Mouse (Mus musculus) myocyte (in vitro differentiated cells): ENCODE data around the gene Cap2. TPM values are rescaled to one million over a fixed set of nuclear protein-coding genes. Genes with fewer than 3 reads are reported as not detected.

Source experiments
- H3K27me3 ChIP-seq: one replicate; pipeline ENCODE4 v1.6.1; 2011; ENCODE audit not compliant: control insufficient read depth, insufficient read depth, insufficient read length
- H3K36me3 ChIP-seq: one replicate; pipeline ENCODE4 v1.6.1; 2011; ENCODE audit not compliant: control insufficient read depth, insufficient read depth
- H3K4me2 ChIP-seq: one replicate; pipeline ENCODE4 v1.6.1; 2011; ENCODE audit warnings: low read depth, control low read depth
- H3K4me3 ChIP-seq: one replicate; pipeline ENCODE4 v1.5.1; 2011; ENCODE audit warnings: mild to moderate bottlenecking, control low read depth, moderate library complexity
- H3K79me2 ChIP-seq: one replicate; pipeline ENCODE4 v1.6.1; 2011; ENCODE audit not compliant: control insufficient read depth, insufficient read depth
- H3ac ChIP-seq: one replicate; pipeline ENCODE4 v1.6.1; 2011; ENCODE audit not compliant: control insufficient read depth, insufficient read length
- CEBPB ChIP-seq: IDR thresholded peaks from 2 replicates; pipeline ENCODE4 v1.6.1; 2011; ENCODE audit warnings: mild to moderate bottlenecking, moderate library complexity; ENCODE audit not compliant: poor library complexity, insufficient read depth, severe bottlenecking
- E2F4 ChIP-seq: IDR thresholded peaks from one replicate; pipeline ENCODE4 v1.6.1; 2011; ENCODE audit warnings: mild to moderate bottlenecking, control low read depth, moderate library complexity; ENCODE audit not compliant: insufficient read depth
- MAX ChIP-seq: IDR thresholded peaks from one replicate; pipeline ENCODE4 v1.6.1; 2011; ENCODE audit warnings: low read depth, mild to moderate bottlenecking, control low read depth
- MYOD1 ChIP-seq, 3 experiments: IDR thresholded peaks; one replicate each; pipeline ENCODE4 v1.6.1; 2011; ENCODE audit warnings: control low read depth in 2 of 3, low read depth in 2 of 3, mild to moderate bottlenecking in 2 of 3, moderate library complexity in 1 of 3; ENCODE audit not compliant: insufficient read length in 2 of 3, control insufficient read depth in 1 of 3
- MYOG ChIP-seq, 3 experiments: IDR thresholded peaks; one replicate each; pipeline ENCODE4 v1.6.1; 2011; ENCODE audit warnings: control low read depth in 2 of 3, low read depth in 2 of 3, mild to moderate bottlenecking in 2 of 3; ENCODE audit not compliant: insufficient read length in 2 of 3, control insufficient read depth in 1 of 3, insufficient read depth in 1 of 3
- POLR2A ChIP-seq: IDR thresholded peaks from one replicate; pipeline ENCODE4 v1.6.1; 2011; ENCODE audit warnings: low read depth, mild to moderate bottlenecking, control low read depth, moderate library complexity; ENCODE audit not compliant: insufficient read length
- POLR2AphosphoS2 ChIP-seq: IDR thresholded peaks from one replicate; pipeline ENCODE4 v1.6.1; 2011; ENCODE audit warnings: low read depth, control low read depth; ENCODE audit not compliant: insufficient read length
- REST ChIP-seq: IDR thresholded peaks from one replicate; pipeline ENCODE4 v1.6.1; 2011; ENCODE audit warnings: mild to moderate bottlenecking, control low read depth, moderate library complexity; ENCODE audit not compliant: insufficient read depth, insufficient read length
- SRF ChIP-seq: IDR thresholded peaks from one replicate; pipeline ENCODE4 v1.6.1; 2011; ENCODE audit warnings: low read depth; ENCODE audit not compliant: control insufficient read depth, insufficient read length
- TCF12 ChIP-seq: IDR thresholded peaks from one replicate; pipeline ENCODE4 v1.6.1; 2011; ENCODE audit warnings: mild to moderate bottlenecking, control low read depth; ENCODE audit not compliant: poor library complexity, insufficient read depth, severe bottlenecking
- TCF3 ChIP-seq: IDR thresholded peaks from one replicate; pipeline ENCODE4 v1.6.1; 2011; ENCODE audit warnings: low read depth, control low read depth; ENCODE audit not compliant: insufficient read length
- USF1 ChIP-seq: IDR thresholded peaks from one replicate; pipeline ENCODE4 v1.6.1; 2011; ENCODE audit warnings: low read depth, mild to moderate bottlenecking, control low read depth, moderate library complexity
- polyA plus RNA-seq: library from polyadenylated mRNA; unstranded; fragments of >200 nt; fragmentation: generic; extraction: Trizol; gene quantifications from one replicate; pipeline ENCODE4 v1.2.1, GENCODE M21; 2012; ENCODE audit warnings: missing spikeins

Gene Cap2
- polyA plus RNA-seq, 1 experiment: 47.4 TPM

- H3ac ChIP-seq: no peak overlapping the region
- no peak for TF ChIP-seq TCF12
- no peak for TF ChIP-seq POLR2AphosphoS2
- no peak for TF ChIP-seq MYOD1 (IDR thresholded peaks at IDR 0.05; ENCODE audit: control insufficient read depth in 1 of 3, insufficient read length in 2 of 3, low read depth in 2 of 3)
- no peak for TF ChIP-seq E2F4
- no peak for TF ChIP-seq MAX
- no peak for TF ChIP-seq SRF
- no peak for TF ChIP-seq TCF3
- no peak for TF ChIP-seq USF1
- TF ChIP-seq CEBPB: no peak
- TF ChIP-seq MYOG (IDR thresholded peaks at IDR 0.05; ENCODE audit: control insufficient read depth in 1 of 3, insufficient read depth in 1 of 3, insufficient read length in 2 of 3, low read depth in 2 of 3): no peak
- no peak for TF ChIP-seq REST
- TF ChIP-seq POLR2A: no peak
- H3K4me3 ChIP-seq: no peak overlapping the region
Measured at GRCm38 (mm10) chr13:46584860-46585259, 83.2 kb downstream of the Cap2 start.

GRCm38 (mm10) chr13:46587717-46588289 lies 86.2 kb downstream of the Cap2 start:
- Histone ChIP-seq H3K36me3 (no peaks in the 10 kb centered on the region), H3K27me3 (no peaks in the 10 kb centered on the region), H3ac (no peak overlapping the region), H3K4me2 (no peak overlapping the region), H3K79me2 (no peaks in the 10 kb centered on the region), H3K4me3 (no peak overlapping the region)
- TF ChIP-seq POLR2AphosphoS2 (no peak), MYOD1 (IDR thresholded peaks at IDR 0.05; ENCODE audit: control insufficient read depth in 1 of 3, insufficient read length in 2 of 3, low read depth in 2 of 3) (no peak), MYOG (IDR thresholded peaks at IDR 0.05; ENCODE audit: control insufficient read depth in 1 of 3, insufficient read depth in 1 of 3, insufficient read length in 2 of 3, low read depth in 2 of 3) (no peak), TCF12 (no peak), E2F4 (no peak), TCF3 (no peak)

More at GRCm38 (mm10) chr13:46584860-46585259, 83.2 kb downstream of the Cap2 start:
- Histone ChIP-seq H3K36me3 (no peaks in the 10 kb centered on the region), H3K27me3 (no peaks in the 10 kb centered on the region), H3K79me2 (no peaks in the 10 kb centered on the region), H3K4me2 (no peak overlapping the region)

DNA sequence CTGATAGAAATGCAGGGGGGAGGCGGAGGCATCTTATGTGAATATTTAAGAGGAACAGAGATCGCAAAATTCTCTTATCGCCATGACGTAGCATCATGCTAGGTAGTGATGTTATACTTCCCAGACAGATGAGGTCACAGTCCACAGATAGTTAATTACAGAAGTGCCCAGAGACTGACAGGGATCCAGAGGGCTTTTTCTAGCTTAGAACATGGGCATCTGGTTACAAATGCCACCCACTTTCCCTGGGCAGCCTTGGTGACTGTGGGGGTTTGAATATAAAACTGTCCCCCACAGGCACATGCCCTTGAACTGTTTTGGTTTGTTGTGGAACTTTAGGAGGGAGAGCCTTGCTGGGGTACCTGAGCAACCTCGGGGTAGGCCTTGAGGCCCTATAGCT lies 87.0 kb downstream of the Cap2 start:
- H3K27me3 ChIP-seq: no peaks in the 10 kb centered on the region
- TF ChIP-seq POLR2A: no peak
- peak overlapping the region; percentile 2 for H3K4me2 ChIP-seq
- H3K4me3 ChIP-seq: no peak overlapping the region
- H3ac ChIP-seq: no peak overlapping the region
- H3K79me2 ChIP-seq: no peaks in the 10 kb centered on the region
- no peaks in the 10 kb centered on the region for H3K36me3 ChIP-seq

- no peak overlapping the region for H3K4me2 ChIP-seq
- no peak overlapping the region for H3ac ChIP-seq
- TF ChIP-seq USF1: no peak
- no peak for TF ChIP-seq MYOD1 (IDR thresholded peaks at IDR 0.05; ENCODE audit: control insufficient read depth in 1 of 3, insufficient read length in 2 of 3, low read depth in 2 of 3)
- TF ChIP-seq POLR2AphosphoS2: no peak
- TF ChIP-seq POLR2A: no peak
- no peak for TF ChIP-seq REST
- no peak for TF ChIP-seq SRF
- no peak for TF ChIP-seq TCF12
- TF ChIP-seq MYOG (IDR thresholded peaks at IDR 0.05; ENCODE audit: control insufficient read depth in 1 of 3, insufficient read depth in 1 of 3, insufficient read length in 2 of 3, low read depth in 2 of 3): no peak
- no peak for TF ChIP-seq TCF3
- no peak for TF ChIP-seq E2F4
- TF ChIP-seq CEBPB: no peak
- no peak for TF ChIP-seq MAX
- H3K79me2 ChIP-seq: no peaks in the 10 kb centered on the region
- H3K36me3 ChIP-seq: no peaks in the 10 kb centered on the region
- H3K4me3 ChIP-seq: no peak overlapping the region
- H3K27me3 ChIP-seq: no peaks in the 10 kb centered on the region
Measured at GRCm38 (mm10) chr13:46590885-46591284, 89.2 kb downstream of the Cap2 start.

DNA sequence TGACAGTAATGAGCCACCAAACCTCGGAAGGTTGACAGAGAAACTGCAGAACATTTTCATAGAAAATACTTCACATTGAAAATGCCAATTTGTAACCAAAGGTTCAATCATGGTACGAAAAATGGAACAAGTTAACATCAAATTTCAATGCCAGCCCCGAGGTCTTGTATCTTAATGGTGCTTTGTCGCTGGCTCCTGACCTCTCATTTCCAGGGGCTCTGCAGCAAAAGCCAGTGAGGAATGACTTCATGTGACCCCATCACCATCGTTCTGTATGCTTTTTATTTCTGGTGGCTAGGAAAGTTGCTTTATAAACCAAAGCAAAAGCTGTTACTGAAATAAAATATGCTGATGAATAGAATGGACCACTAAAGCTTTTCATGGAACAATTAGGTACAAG lies 99.0 kb downstream of the Cap2 start:
- Histone ChIP-seq H3ac (no peak overlapping the region), H3K4me3 (no peak overlapping the region), H3K4me2 (no peak overlapping the region), H3K79me2 (no peaks in the 10 kb centered on the region), H3K36me3 (no peaks in the 10 kb centered on the region), H3K27me3 (no peaks in the 10 kb centered on the region)
- TF ChIP-seq MAX (no peak), CEBPB (no peak), SRF (no peak), MYOD1 (IDR thresholded peaks at IDR 0.05; ENCODE audit: control insufficient read depth in 1 of 3, insufficient read length in 2 of 3, low read depth in 2 of 3) (no peak), E2F4 (no peak), TCF3 (no peak), POLR2A (no peak), REST (no peak), USF1 (no peak), TCF12 (no peak), MYOG (IDR thresholded peaks at IDR 0.05; ENCODE audit: control insufficient read depth in 1 of 3, insufficient read depth in 1 of 3, insufficient read length in 2 of 3, low read depth in 2 of 3) (no peak), POLR2AphosphoS2 (no peak)
